In genomic region chr2:103324320-103324719, GRCm38 (mm10) we compare ENCODE assay signal across 21 mouse cellular contexts. TPM values are rescaled to one million over a fixed set of nuclear protein-coding genes. Genes with fewer than 3 reads are reported as not detected.
A peak's percentile ranks its signal among the peaks of the same experiment; 100 is the strongest.
DNase-seq lines count a peak whose midpoint lies in the region; ATAC-seq lines count a peak whose summit lies in the region.
"Had no signal": no experiment of that assay in that cellular context is flagged by ENCODE, and none has a peak within 500 bp of the region (broad histone marks: within the 10 kb centered on the region; RNA-seq: fewer than 3 reads in every experiment).

No protein-coding gene starts in this region.

- H3K27ac ChIP-seq in kidney, embryonic 16.5 days (ENCODE audit: low read length): 0 out of 2 replicates have a peak overlapping the region, but pooled peaks have one; percentile 6
- peak overlapping the region; percentile 88 for H3K27ac ChIP-seq in intestine, embryonic 16.5 days (ENCODE audit: low read length)
- H3K27ac ChIP-seq in liver, embryonic 16.5 days (ENCODE audit: low read length): no peak overlapping the region
- H3K27ac ChIP-seq in stomach, embryonic 16.5 days (ENCODE audit: low read length): peak overlapping the region; percentile 88
- H3K27ac ChIP-seq: embryonic facial prominence, embryonic 13.5 days; heart, embryonic 13.5 days; hindbrain, embryonic 14.5 days; layer of hippocampus, adult 2 months; limb, embryonic 13.5 days; midbrain, embryonic 10.5 days had no signal

- H3K4me3 ChIP-seq in kidney, embryonic 16.5 days (ENCODE audit: low read length): no peak overlapping the region
- H3K4me3 ChIP-seq in intestine, embryonic 16.5 days (ENCODE audit: low read length): no peak overlapping the region
- H3K4me3 ChIP-seq in liver, embryonic 16.5 days (ENCODE audit: low read depth, low read length): no peak overlapping the region
- H3K4me3 ChIP-seq in stomach, embryonic 16.5 days (replicated peaks; ENCODE audit: low read length): no peak overlapping the region
- H3K4me3 ChIP-seq: embryonic facial prominence, embryonic 13.5 days; heart, embryonic 13.5 days; layer of hippocampus, adult 2 months; limb, embryonic 13.5 days; midbrain, embryonic 10.5 days had no signal

- H3K4me1 ChIP-seq in kidney, embryonic 16.5 days (ENCODE audit: insufficient read depth, low read length): peaks cover 15% of the 10 kb centered on the region
- peaks cover 13% of the 10 kb centered on the region for H3K4me1 ChIP-seq in intestine, embryonic 16.5 days (ENCODE audit: control insufficient read depth, insufficient read depth, low read length)
- H3K4me1 ChIP-seq in liver, embryonic 16.5 days (ENCODE audit: control insufficient read depth, low read depth, low read length): peaks cover 13% of the 10 kb centered on the region
- peaks cover 7% of the 10 kb centered on the region for H3K4me1 ChIP-seq in stomach, embryonic 16.5 days (ENCODE audit: control insufficient read depth, insufficient read depth, low read length)
- H3K4me1 ChIP-seq: limb, embryonic 13.5 days; midbrain, embryonic 10.5 days had no signal

- 65% methylated on average over 2 of the region's 2 CpGs for WGBS in kidney, embryonic 16.5 days
- 59% methylated on average over 2 of the region's 2 CpGs for WGBS in intestine, embryonic 16.5 days
- 16% methylated on average over 2 of the region's 2 CpGs for WGBS in liver, embryonic 16.5 days (ENCODE audit: insufficient replicate concordance)
- 55% methylated on average over 2 of the region's 2 CpGs for WGBS in stomach, embryonic 16.5 days

- H3K4me2 ChIP-seq in kidney, embryonic 16.5 days (replicated peaks; ENCODE audit: low read depth, low read length): no peak overlapping the region
- H3K4me2 ChIP-seq in intestine, embryonic 16.5 days (ENCODE audit: low read depth, low read length): no peak overlapping the region
- H3K4me2 ChIP-seq in liver, embryonic 16.5 days (ENCODE audit: low read depth, low read length): no peak overlapping the region
- H3K4me2 ChIP-seq in stomach, embryonic 16.5 days (ENCODE audit: low read depth, low read length): no peak overlapping the region
- H3K4me2 ChIP-seq: embryonic facial prominence, embryonic 13.5 days; heart, embryonic 13.5 days; hindbrain, embryonic 14.5 days; limb, embryonic 13.5 days had no signal

- ATAC-seq in kidney, embryonic 16.5 days (ENCODE audit: low FRiP score, low TSS enrichment): no peak; the same call in 1 of the 2 replicates
- ATAC-seq in intestine, embryonic 16.5 days: no peak
- peak; percentile 16 for ATAC-seq in liver, embryonic 16.5 days (ENCODE audit: low read depth)
- ATAC-seq in stomach, embryonic 16.5 days (ENCODE audit: insufficient read depth, low FRiP score): no peak
- ATAC-seq: forebrain, postnatal 0 days had no signal

- H3K36me3 ChIP-seq in kidney, embryonic 16.5 days (ENCODE audit: insufficient read depth, low read length): no peaks in the 10 kb centered on the region
- H3K36me3 ChIP-seq in intestine, embryonic 16.5 days (ENCODE audit: control insufficient read depth, insufficient read depth, low read length): no peaks in the 10 kb centered on the region
- H3K36me3 ChIP-seq in liver, embryonic 16.5 days (ENCODE audit: control insufficient read depth, insufficient read depth): no peaks in the 10 kb centered on the region
- H3K36me3 ChIP-seq in stomach, embryonic 16.5 days (ENCODE audit: control insufficient read depth, insufficient read depth, low read length): no peaks in the 10 kb centered on the region
- H3K36me3 ChIP-seq: embryonic facial prominence, embryonic 13.5 days; heart, embryonic 13.5 days; limb, embryonic 13.5 days; midbrain, embryonic 10.5 days had no signal

- DNase-seq in kidney, postnatal 36 days: no peak
- no peak for DNase-seq in right cerebral cortex, adult 2 months (ENCODE audit: low spot score in 2 of 2)
- DNase-seq in urinary bladder, postnatal 10 days (ENCODE audit: low spot score): no peak
- DNase-seq: adrenal gland, adult 8-10 months; B cell, adult 2 months; cerebellum, adult 9-11 months; forebrain, postnatal 0 days; kidney, postnatal 10 days; layer of hippocampus, postnatal 36 days; right cerebral cortex, postnatal 25 days; thymus, postnatal 36 days had no signal

- H3K9ac ChIP-seq in kidney, embryonic 16.5 days (replicated peaks; ENCODE audit: low read length): no peak overlapping the region
- peak overlapping the region; percentile 35; the same call in 1 of the 2 replicates for H3K9ac ChIP-seq in intestine, embryonic 16.5 days (ENCODE audit: low read depth, low read length)
- no peak overlapping the region for H3K9ac ChIP-seq in liver, embryonic 16.5 days (ENCODE audit: low read depth, low read length)
- H3K9ac ChIP-seq in stomach, embryonic 16.5 days (ENCODE audit: low read length): no peak overlapping the region
- H3K9ac ChIP-seq: embryonic facial prominence, embryonic 13.5 days; forebrain, postnatal 0 days; heart, embryonic 13.5 days; hindbrain, embryonic 14.5 days; limb, embryonic 13.5 days had no signal

- no peaks in the 10 kb centered on the region for H3K27me3 ChIP-seq in kidney, embryonic 16.5 days (ENCODE audit: insufficient read depth, low read length)
- no peaks in the 10 kb centered on the region for H3K27me3 ChIP-seq in intestine, embryonic 16.5 days (replicated peaks; ENCODE audit: control insufficient read depth, insufficient read depth, low read length)
- H3K27me3 ChIP-seq in liver, embryonic 16.5 days (ENCODE audit: control insufficient read depth, insufficient read depth, low read depth, low read length): no peaks in the 10 kb centered on the region
- H3K27me3 ChIP-seq in stomach, embryonic 16.5 days (ENCODE audit: control insufficient read depth, insufficient read depth, low read length): no peaks in the 10 kb centered on the region
- H3K27me3 ChIP-seq: embryonic facial prominence, embryonic 13.5 days had no signal

- H3K9me3 ChIP-seq in kidney, embryonic 16.5 days (ENCODE audit: low read length): no peaks in the 10 kb centered on the region
- no peaks in the 10 kb centered on the region for H3K9me3 ChIP-seq in intestine, embryonic 16.5 days (ENCODE audit: control insufficient read depth, low read length)
- H3K9me3 ChIP-seq in liver, embryonic 16.5 days (replicated peaks; ENCODE audit: control insufficient read depth, low read length): no peaks in the 10 kb centered on the region
- no peaks in the 10 kb centered on the region for H3K9me3 ChIP-seq in stomach, embryonic 16.5 days (replicated peaks; ENCODE audit: control insufficient read depth, low read length)
- H3K9me3 ChIP-seq: embryonic facial prominence, embryonic 13.5 days; heart, embryonic 13.5 days; limb, embryonic 13.5 days; midbrain, embryonic 10.5 days had no signal

RNA-seq across cellular contexts. Expression of gene Ehf, which starts 21.2 kb away (rescaled TPM):
- 25.7 and 29.0 TPM in 2 replicates for polyA plus RNA-seq in kidney, embryonic 16.5 days (2015; fragmentation: Nextera tagmentation; extraction: Ambion mirVana)
- 28.9 and 29.8 TPM in 2 replicates for polyA plus RNA-seq in intestine, embryonic 16.5 days (2015; fragmentation: Nextera tagmentation; extraction: Ambion mirVana)
- polyA plus RNA-seq in liver, embryonic 16.5 days (2015; fragmentation: Nextera tagmentation; extraction: Ambion mirVana): 0.12 and 0.34 TPM in 2 replicates
- 39.1 and 52.8 TPM in 2 replicates for polyA plus RNA-seq in stomach, embryonic 16.5 days (2015; fragmentation: Nextera tagmentation; extraction: Ambion mirVana)
- polyA plus RNA-seq: midbrain, embryonic 10.5 days had no signal

Comparison
In these comparisons a context has a peak if more than half of its experiments do, and no peak if none do; other contexts are left out.
1. RNA of gene Ehf, which starts 21.2 kb away (polyA plus RNA-seq): 39.1 to 52.8 TPM in stomach, embryonic 16.5 days, 28.9 to 29.8 TPM in intestine, embryonic 16.5 days and 25.7 to 29.0 TPM in kidney, embryonic 16.5 days; 0.12 to 0.34 TPM in liver, embryonic 16.5 days; every median in the first group is over 10 times any median in the second.